Mouse (Mus musculus) small intestine, adult 2 months (tissue): ENCODE measurements at regions not wholly inside any gene's neighbourhood (a gene's known extent, or its start where the extent isn't known, plus 50 kb on each side); places are given as distances from the start of the nearest gene placed in this dataset.

Experiments used
- CTCF ChIP-seq: fragments of 200-500 bp; IDR thresholded peaks from 2 replicates; pipeline ENCODE4 v1.5.1; 2012; ENCODE audit warnings: low read depth, mild to moderate bottlenecking, control low read depth, inconsistent platforms, low read length, moderate library complexity, mixed read lengths; ENCODE audit not compliant: insufficient replicate concordance, insufficient read length; ENCODE audit errors: extremely low read depth
- POLR2A ChIP-seq: fragments of 200-500 bp; IDR thresholded peaks from 2 replicates; pipeline ENCODE4 v1.6.1; 2012; ENCODE audit warnings: low read depth, mild to moderate bottlenecking, control low read depth, inconsistent platforms, low read length, moderate library complexity

DNA sequence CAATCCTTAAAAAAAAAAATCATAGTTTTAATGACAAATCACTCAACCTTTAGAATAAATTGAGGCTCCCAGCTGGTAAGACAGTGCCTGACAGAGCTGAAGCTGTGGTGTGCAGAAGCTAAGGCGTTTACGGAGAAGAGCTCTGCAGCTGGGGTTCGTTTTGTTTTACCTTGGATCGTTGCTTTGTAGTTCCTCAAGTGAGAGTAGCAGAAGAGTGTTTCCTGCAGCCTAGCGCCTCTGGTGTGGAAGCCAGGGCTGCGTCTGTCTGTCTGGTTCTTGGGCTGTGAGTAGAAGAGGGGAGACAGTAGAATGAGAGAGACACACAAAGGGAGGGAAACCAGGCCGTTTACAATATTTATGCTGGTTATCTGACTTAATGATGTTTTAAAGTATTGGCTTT lies 296.8 kb downstream of the Irs2 start:
- TF ChIP-seq CTCF = no peak
- TF ChIP-seq POLR2A = no peak
